In the genomic region with DNA sequence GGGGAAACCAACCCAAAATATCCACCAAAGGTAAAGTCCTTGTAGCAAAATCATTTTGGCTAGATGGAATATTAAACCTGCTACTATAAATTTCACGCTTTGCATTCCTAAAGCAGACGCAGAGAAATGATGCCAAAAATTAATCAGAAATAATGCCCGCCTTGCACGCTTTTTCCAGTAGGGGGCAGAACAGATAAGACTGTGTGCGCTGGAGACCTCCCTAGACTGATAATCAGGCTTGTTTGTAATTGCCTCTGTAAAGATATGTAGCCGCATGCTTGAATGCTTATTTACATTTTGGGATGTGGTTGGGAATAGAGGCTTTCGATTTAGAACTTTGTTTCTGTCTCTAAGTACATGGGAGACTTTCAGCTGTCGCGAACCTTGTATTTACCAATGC, we compare ENCODE assay signal across 9 mouse cellular contexts.
DNase-seq lines count a peak whose midpoint lies in the region; ATAC-seq and TF ChIP-seq lines count a peak whose summit lies in the region.
"Had no signal": no experiment of that assay in that cellular context is flagged by ENCODE, and none has a peak within 500 bp of the region (broad histone marks: within the 10 kb centered on the region; RNA-seq: fewer than 3 reads in every experiment).

No protein-coding gene starts in this region.

- no peaks in the 10 kb centered on the region for H3K27me3 ChIP-seq in heart, adult 2 months (ENCODE audit: control insufficient read depth, insufficient read depth, low read length)
- no peaks in the 10 kb centered on the region for H3K27me3 ChIP-seq in heart, embryonic 11.5 days (ENCODE audit: control insufficient read depth, insufficient read depth, low read length)

- intact Hi-C loops in heart, adult 2 months (cut with DNase I), result loop anchor here (1.0 to 5.0 kb wide), 2 partner anchors 468 to 594 kb away; no protein-coding TSS in a partner anchor
- intact Hi-C loops in gastrocnemius, postnatal 36 days (cut with DNase I), result no loop called here

- peak; percentile 84 for TF ChIP-seq CTCF in heart, adult 2 months (IDR thresholded peaks at IDR 0.05)

- H3K36me3 ChIP-seq in heart, adult 2 months (ENCODE audit: control insufficient read depth, insufficient read depth, low read length), result no peaks in the 10 kb centered on the region
- H3K36me3 ChIP-seq in heart, embryonic 11.5 days (ENCODE audit: control insufficient read depth, insufficient read depth, low read length), result no peaks in the 10 kb centered on the region
- H3K36me3 ChIP-seq: hindbrain, embryonic 15.5 days had no signal

- WGBS in heart, adult 2 months, result 42% methylated on average over 9 of the region's 9 CpGs
- 47% methylated on average over 9 of the region's 9 CpGs for WGBS in heart, embryonic 11.5 days (ENCODE audit: insufficient replicate concordance)

- H3K27ac ChIP-seq in heart, adult 2 months, result no peak overlapping the region
- H3K27ac ChIP-seq in heart, embryonic 11.5 days (ENCODE audit: low read depth, low read length), result no peak overlapping the region
- H3K27ac ChIP-seq: hindbrain, embryonic 15.5 days had no signal

- H3K4me1 ChIP-seq in heart, adult 2 months (ENCODE audit: control insufficient read depth, insufficient read depth, low read length), result no peaks in the 10 kb centered on the region
- no peaks in the 10 kb centered on the region for H3K4me1 ChIP-seq in heart, embryonic 11.5 days (ENCODE audit: control insufficient read depth, insufficient read depth, low read length)
- H3K4me1 ChIP-seq: hindbrain, embryonic 15.5 days had no signal

- no peaks in the 10 kb centered on the region for H3K9me3 ChIP-seq in heart, embryonic 11.5 days (replicated peaks; ENCODE audit: control insufficient read depth, low read length)
- H3K9me3 ChIP-seq: hindbrain, embryonic 15.5 days had no signal

- TF ChIP-seq POLR2A in heart, adult 2 months (IDR thresholded peaks at IDR 0.05; ENCODE audit: insufficient read depth, low read depth, low read length), result no peak

- H3K4me3 ChIP-seq in heart, adult 2 months, result no peak overlapping the region
- H3K4me3 ChIP-seq in heart, embryonic 11.5 days (ENCODE audit: low read depth, low read length), result no peak overlapping the region
- H3K4me3 ChIP-seq: hindbrain, embryonic 15.5 days had no signal

- no peak for TF ChIP-seq EP300 in heart, adult 2 months (IDR thresholded peaks at IDR 0.05; ENCODE audit: insufficient read depth, low read depth, low read length)

- H3K79me2 ChIP-seq in heart, adult 2 months (replicated peaks; ENCODE audit: control insufficient read depth, insufficient read depth, low read length), result no peaks in the 10 kb centered on the region

- no peak for ATAC-seq in heart, embryonic 11.5 days (replicated peaks; ENCODE audit: insufficient number of reproducible peaks, low FRiP score, low TSS enrichment)

- no peak for DNase-seq in heart, adult 2 months
- peak; percentile 12 for DNase-seq in thymus, postnatal 14 days
- no peak for DNase-seq in thymus, postnatal 25 days
- peak; percentile 76 for DNase-seq in embryo, embryonic 10.5 days (ENCODE audit: low spot score)
- peak; percentile 13 to 70 for DNase-seq in layer of hippocampus, adult 18-20 months (ENCODE audit: low spot score in 2 of 2)
- DNase-seq in right cerebral cortex, postnatal 14 days, result peak; percentile 21
- no peak for DNase-seq in gastrocnemius, postnatal 36 days

- H3K4me2 ChIP-seq in heart, embryonic 11.5 days, result no peak overlapping the region
- H3K4me2 ChIP-seq: hindbrain, embryonic 15.5 days had no signal

- H3K9ac ChIP-seq in heart, adult 2 months (ENCODE audit: low read depth, low read length), result no peak overlapping the region
- no peak overlapping the region for H3K9ac ChIP-seq in heart, embryonic 11.5 days (ENCODE audit: low read depth, low read length)
- H3K9ac ChIP-seq: hindbrain, embryonic 15.5 days had no signal

Comparison
In these comparisons a context has a peak if more than half of its experiments do, and no peak if none do; other contexts are left out.
1. DNase-seq: peak in thymus, postnatal 14 days (single experiment), embryo, embryonic 10.5 days (single experiment), layer of hippocampus, adult 18-20 months (2 of 2) and right cerebral cortex, postnatal 14 days (single experiment); none in heart, adult 2 months (0 of 2), thymus, postnatal 25 days (single experiment) and gastrocnemius, postnatal 36 days (0 of 2).